Mouse (Mus musculus) forebrain, embryonic 14.5 days (tissue): ENCODE measurements around the gene Gstm3. TPM values are rescaled to one million over a fixed set of nuclear protein-coding genes. Genes with fewer than 3 reads are reported as not detected.
"Not testable (repeated sequence)": the region's sequence is repeated elsewhere in the genome, so short reads cannot be mapped to it uniquely, and the experiment has no call there.

Experiments used
- ATAC-seq: fragments of 200-750 bp; cut with Nextera tagmentation; 2 replicates; pipeline ENCODE4 v1.8.0; 2017; ENCODE audit warnings: mild to moderate bottlenecking, moderate library complexity
- DNase-seq: peaks from one replicate; pipeline ENCODE4 v3.0.0-alpha.2; 2015; ENCODE audit warnings: low spot score
- H3K27ac ChIP-seq: fragments of 300-500 bp; sonication (generic); 2 replicates; pipeline ENCODE4 v1.5.1; 2014; ENCODE audit warnings: low read depth, mild to moderate bottlenecking, control low read depth, low read length, moderate library complexity
- H3K27me3 ChIP-seq: fragments of 300-500 bp; sonication (generic); replicated peaks from 2 replicates; pipeline ENCODE4 v1.6.1; 2014; ENCODE audit warnings: low read length, control low read depth, mixed read lengths; ENCODE audit not compliant: control insufficient read depth, insufficient read depth
- H3K36me3 ChIP-seq: fragments of 300-500 bp; sonication (generic); 2 replicates; pipeline ENCODE4 v1.6.1; 2014; ENCODE audit warnings: low read length, control low read depth; ENCODE audit not compliant: control insufficient read depth, insufficient read depth
- H3K4me1 ChIP-seq: fragments of 300-500 bp; sonication (generic); 2 replicates; pipeline ENCODE4 v1.6.1; 2014; ENCODE audit warnings: antibody characterized with exemption, low read length, control low read depth; ENCODE audit not compliant: control insufficient read depth, insufficient read depth
- H3K4me2 ChIP-seq: fragments of 300-500 bp; sonication (generic); 2 replicates; pipeline ENCODE4 v1.6.1; 2014; ENCODE audit warnings: mild to moderate bottlenecking, control low read depth, low read length
- H3K4me3 ChIP-seq: fragments of 300-500 bp; sonication (generic); 2 replicates; pipeline ENCODE4 v1.5.1; 2014; ENCODE audit warnings: low read depth, low read length, control low read depth
- H3K9ac ChIP-seq: fragments of 300-500 bp; sonication (generic); 2 replicates; pipeline ENCODE4 v1.6.1; 2014; ENCODE audit warnings: mild to moderate bottlenecking, low read length, control low read depth, moderate library complexity
- H3K9me3 ChIP-seq: fragments of 300-500 bp; sonication (generic); replicated peaks from 2 replicates; pipeline ENCODE4 v1.6.1; 2016; ENCODE audit warnings: low read length, control low read depth, mixed read lengths; ENCODE audit not compliant: control insufficient read depth
- WGBS: fragments of 180-500 bp; shearing (Covaris S2); extraction: QIAGEN DNeasy Blood & Tissue Kit; methylation state at CpG from one replicate; pipeline ENCODE4 v1.1.7; 2014; 5-methylcytosine and 5-hydroxymethylcytosine counted together
- polyA plus RNA-seq: library from polyadenylated mRNA; unstranded; fragments of >200 nt; fragmentation: Nextera tagmentation; extraction: Ambion mirVana; gene quantifications from 2 replicates; pipeline ENCODE4 v1.2.1, GENCODE M21; 2014

Gene Gstm3
- polyA plus RNA-seq, 1 experiment from 2014 or later: not detected

DNA sequence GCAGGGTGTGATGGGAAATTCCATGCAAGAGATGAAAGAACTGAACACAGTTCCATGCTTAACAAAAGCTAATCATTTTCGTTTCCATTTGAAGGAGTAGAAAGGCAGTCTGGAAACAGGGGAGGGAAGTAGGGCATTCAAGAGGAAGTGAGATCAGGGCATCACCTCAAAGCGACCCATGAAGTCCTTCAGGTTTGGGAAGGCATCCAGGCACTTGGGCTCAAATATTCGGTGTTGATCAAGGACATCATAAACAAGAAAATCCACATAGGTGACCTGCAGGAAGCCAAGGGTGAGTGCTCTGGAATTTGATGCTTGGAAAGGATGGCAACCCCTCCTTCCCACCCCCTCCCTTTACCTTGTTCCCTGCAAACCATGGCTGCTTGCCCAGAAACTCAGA is 14.7 kb upstream of the Gstm3 start:
- Histone ChIP-seq H3K4me1 (no peaks in the 10 kb centered on the region), H3K9ac (no peak overlapping the region), H3K9me3 (no peaks in the 10 kb centered on the region), H3K4me3 (no peak overlapping the region), H3K36me3 (no peaks in the 10 kb centered on the region), H3K4me2 (no peak overlapping the region), H3K27me3 (no peaks in the 10 kb centered on the region), H3K27ac (no peak overlapping the region)
- ATAC-seq (no peak), DNase-seq (no peak)
- WGBS: 81% methylated on average over 3 of the region's 3 CpGs

DNA sequence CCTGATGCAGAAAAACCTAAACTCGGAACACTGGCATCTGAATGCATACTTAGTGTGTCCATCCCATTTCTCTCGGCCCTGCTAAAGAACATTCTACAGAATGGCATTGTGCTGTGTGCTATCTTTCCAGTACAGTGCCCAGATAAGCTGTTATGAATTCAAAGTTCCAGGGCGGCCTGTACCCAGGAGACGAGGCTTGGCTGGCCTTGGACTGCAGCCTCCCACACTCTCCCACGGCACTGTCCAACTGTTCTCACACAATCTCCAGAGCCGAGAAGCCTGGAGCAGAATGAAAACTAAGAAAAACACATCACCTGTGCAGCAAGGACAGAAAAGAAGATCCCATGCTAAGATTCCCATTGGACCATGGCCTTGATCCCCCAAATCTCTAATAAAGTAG is 13.6 kb upstream of the Gstm3 start:
- Histone ChIP-seq H3K4me1 (no peaks in the 10 kb centered on the region), H3K9ac (no peak overlapping the region), H3K9me3 (no peaks in the 10 kb centered on the region), H3K27ac (no peak overlapping the region), H3K4me3 (no peak overlapping the region), H3K4me2 (no peak overlapping the region), H3K36me3 (no peaks in the 10 kb centered on the region), H3K27me3 (no peaks in the 10 kb centered on the region)
- WGBS: 85% methylated on average over 6 of the region's 6 CpGs
- ATAC-seq (no peak), DNase-seq (no peak)

DNA sequence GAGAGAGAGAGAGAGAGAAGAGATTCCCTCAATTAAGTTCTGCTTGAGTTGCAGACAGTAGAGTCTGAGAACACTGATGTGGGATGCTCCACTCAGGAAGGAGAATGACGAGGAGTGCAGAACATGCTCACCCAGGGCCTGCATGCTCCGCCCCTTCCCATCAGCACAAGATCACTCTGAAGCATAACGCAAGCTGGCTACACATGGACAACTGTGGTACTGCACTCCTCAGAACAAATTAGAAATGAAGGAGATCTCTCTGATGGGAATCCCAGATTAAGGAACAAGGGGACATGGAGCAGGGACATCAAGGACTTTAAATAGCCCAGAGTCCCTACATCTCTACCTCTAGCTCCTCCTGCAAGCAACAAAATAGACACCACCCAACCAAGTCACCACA is 12.2 kb upstream of the Gstm3 start:
- no peaks in the 10 kb centered on the region for H3K27me3 ChIP-seq
- H3K9me3 ChIP-seq: no peaks in the 10 kb centered on the region
- no peak overlapping the region for H3K4me3 ChIP-seq
- H3K9ac ChIP-seq: no peak overlapping the region
- DNase-seq: no peak
- no peak overlapping the region for H3K4me2 ChIP-seq
- H3K36me3 ChIP-seq: no peaks in the 10 kb centered on the region
- H3K4me1 ChIP-seq: no peaks in the 10 kb centered on the region
- ATAC-seq: no peak
- no peak overlapping the region for H3K27ac ChIP-seq
- 67% methylated on average over 3 of the region's 3 CpGs for WGBS

DNA sequence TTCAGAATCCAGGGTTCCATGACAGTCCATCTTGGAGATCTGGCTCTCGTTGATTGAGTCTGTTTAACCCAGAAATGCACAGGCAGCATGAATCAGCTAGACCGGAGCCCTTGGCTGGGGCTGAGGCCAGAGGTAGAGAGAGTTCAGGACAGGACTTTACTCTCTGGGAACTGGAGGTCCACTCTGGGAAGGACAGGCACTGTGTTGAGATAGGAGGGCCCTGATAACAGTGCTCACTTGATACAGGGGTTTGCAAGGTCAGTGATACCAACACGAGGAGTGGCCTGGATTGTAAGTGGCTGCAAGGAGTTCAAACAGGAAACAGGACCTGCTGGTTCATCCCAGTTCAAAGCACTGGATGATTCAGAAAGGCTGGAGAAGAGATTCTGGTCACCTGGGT is 8.6 kb upstream of the Gstm3 start:
- H3K4me2 ChIP-seq: no peak overlapping the region
- H3K9ac ChIP-seq: no peak overlapping the region
- ATAC-seq (no peak), DNase-seq (no peak)
- 83% methylated on average over 3 of the region's 3 CpGs for WGBS
- H3K36me3 ChIP-seq: no peaks in the 10 kb centered on the region
- no peaks in the 10 kb centered on the region for H3K27me3 ChIP-seq
- no peaks in the 10 kb centered on the region for H3K9me3 ChIP-seq
- no peaks in the 10 kb centered on the region for H3K4me1 ChIP-seq
- H3K4me3 ChIP-seq: no peak overlapping the region
- H3K27ac ChIP-seq: no peak overlapping the region

DNA sequence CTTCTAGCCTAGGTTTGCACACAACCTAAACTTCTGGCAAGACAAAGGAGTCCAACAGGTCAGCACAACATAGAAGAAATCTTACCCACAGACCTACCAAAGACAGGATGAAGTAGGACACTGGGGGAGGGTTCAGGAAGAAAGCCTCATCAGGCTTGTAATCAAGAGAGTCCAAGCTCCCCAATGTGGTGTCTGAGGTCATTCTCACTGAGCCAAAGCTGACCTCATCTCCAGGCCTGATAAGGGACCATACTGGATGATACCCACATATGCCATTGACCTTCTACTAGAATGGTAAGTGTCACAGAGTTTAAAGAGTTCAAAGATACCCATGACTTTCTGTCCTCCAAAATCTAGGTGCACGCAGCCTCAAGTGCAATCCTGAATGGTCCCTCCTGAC is 5.2 kb upstream of the Gstm3 start:
- no peak overlapping the region for H3K4me2 ChIP-seq
- WGBS: 97% methylated on average over 1 of the region's 1 CpGs
- H3K9me3 ChIP-seq: no peaks in the 10 kb centered on the region
- H3K36me3 ChIP-seq: no peaks in the 10 kb centered on the region
- ATAC-seq: no peak
- H3K9ac ChIP-seq: no peak overlapping the region
- DNase-seq: no peak
- no peak overlapping the region for H3K27ac ChIP-seq
- H3K27me3 ChIP-seq: no peaks in the 10 kb centered on the region
- H3K4me3 ChIP-seq: no peak overlapping the region
- no peaks in the 10 kb centered on the region for H3K4me1 ChIP-seq

DNA sequence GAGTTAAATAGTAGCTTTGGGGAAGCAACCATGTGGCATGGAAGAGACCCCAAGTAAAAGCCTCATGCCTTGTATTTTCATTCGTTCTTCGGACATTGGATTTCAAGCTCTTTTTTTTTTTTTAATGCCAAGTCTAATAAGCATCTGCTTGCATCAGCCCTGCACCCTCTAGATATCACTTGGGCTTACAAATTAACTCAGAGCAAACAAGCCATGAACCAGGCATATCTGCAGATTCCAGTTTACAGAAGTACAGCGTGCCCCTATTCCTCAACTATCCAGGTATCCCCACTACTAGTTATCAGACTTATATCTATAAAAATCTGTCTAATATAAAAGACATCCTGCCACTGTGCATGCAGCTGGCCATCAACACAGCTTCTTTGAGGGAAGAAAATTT is 3.0 kb upstream of the Gstm3 start:
- DNase-seq: no peak
- Histone ChIP-seq H3K4me2 (no peak overlapping the region), H3K9ac (no peak overlapping the region), H3K4me1 (no peaks in the 10 kb centered on the region), H3K9me3 (no peaks in the 10 kb centered on the region), H3K4me3 (no peak overlapping the region), H3K27me3 (no peaks in the 10 kb centered on the region), H3K36me3 (no peaks in the 10 kb centered on the region), H3K27ac (no peak overlapping the region)
- 95% methylated on average over 3 of the region's 3 CpGs for WGBS
- ATAC-seq: no peak

DNA sequence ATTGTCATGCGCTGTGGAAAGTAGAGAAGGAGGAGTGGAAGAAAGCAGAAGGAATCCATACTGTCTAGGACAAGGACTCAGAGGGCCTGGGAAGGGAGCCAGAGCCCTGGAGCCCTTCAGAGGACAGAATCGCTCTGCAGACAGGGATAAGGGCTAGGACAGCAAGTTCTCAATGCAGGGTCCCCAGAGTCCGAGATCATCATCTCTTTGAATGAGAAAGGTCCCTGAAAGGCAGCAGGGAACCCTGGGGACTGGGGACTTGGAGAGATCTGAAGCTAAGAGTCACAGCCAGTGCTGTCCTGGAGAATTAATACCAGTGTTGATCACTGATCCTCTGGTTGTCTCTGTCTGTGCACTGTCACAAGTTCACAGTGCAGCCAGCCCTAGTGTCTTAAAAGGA is 2.0 kb upstream of the Gstm3 start:
- not testable (repeated sequence) for H3K4me2 ChIP-seq, H3K9me3 ChIP-seq, ATAC-seq, H3K4me1 ChIP-seq, H3K27ac ChIP-seq, H3K4me3 ChIP-seq, DNase-seq, H3K27me3 ChIP-seq, H3K9ac ChIP-seq, H3K36me3 ChIP-seq
- 63% methylated on average over 3 of the region's 3 CpGs for WGBS

DNA sequence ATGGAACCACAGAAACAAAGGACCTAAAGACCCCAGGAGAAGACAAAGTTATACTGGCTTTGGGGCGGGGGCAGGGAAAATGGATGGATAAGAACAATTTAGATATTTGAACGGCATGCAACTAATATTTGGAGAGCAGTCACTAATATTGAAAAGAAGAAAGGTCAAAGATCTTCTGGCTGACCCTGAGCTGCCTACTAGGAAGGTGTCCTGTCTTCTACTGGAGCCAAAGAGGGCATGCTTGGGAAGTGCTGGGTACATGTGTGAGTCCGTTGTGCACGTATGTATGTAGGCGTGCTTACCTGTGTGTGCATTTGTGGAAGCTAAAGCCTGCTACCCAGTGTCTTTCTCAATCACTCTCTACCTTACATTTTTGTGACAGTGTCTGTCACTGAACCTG is 2.5 kb downstream of the Gstm3 start:
- no peak for ATAC-seq
- Histone ChIP-seq H3K9me3 (no peaks in the 10 kb centered on the region), H3K4me2 (no peak overlapping the region), H3K36me3 (no peaks in the 10 kb centered on the region), H3K4me3 (no peak overlapping the region), H3K9ac (no peak overlapping the region), H3K27me3 (no peaks in the 10 kb centered on the region), H3K27ac (no peak overlapping the region), H3K4me1 (peaks cover 6% of the 10 kb centered on the region; the same call in 1 of the 2 replicates)
- WGBS: 94% methylated on average over 5 of the region's 5 CpGs
- DNase-seq: no peak

DNA sequence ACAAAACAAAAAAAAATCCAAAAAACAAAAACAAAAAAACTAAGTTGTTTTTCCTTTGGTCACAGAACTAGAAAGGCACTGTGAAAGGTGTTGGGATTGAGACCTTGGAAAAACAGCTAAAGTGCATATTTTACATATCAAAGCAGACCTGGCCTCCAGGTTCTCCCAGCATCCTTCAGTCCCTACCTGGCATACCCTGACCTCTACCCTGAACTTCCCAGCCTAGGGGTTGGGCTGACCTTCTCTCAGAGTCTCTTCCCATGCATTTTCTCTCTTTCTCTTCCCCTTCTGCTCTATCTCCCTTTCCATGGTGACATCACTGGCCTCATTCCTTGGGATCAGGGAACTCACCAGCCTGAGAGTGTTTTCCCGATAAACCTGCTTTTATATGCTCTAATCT is 3.5 kb downstream of the Gstm3 start:
- Histone ChIP-seq H3K27ac (no peak overlapping the region), H3K36me3 (no peaks in the 10 kb centered on the region), H3K9ac (no peak overlapping the region), H3K27me3 (no peaks in the 10 kb centered on the region), H3K9me3 (no peaks in the 10 kb centered on the region), H3K4me2 (no peak overlapping the region), H3K4me3 (no peak overlapping the region), H3K4me1 (peaks cover 6% of the 10 kb centered on the region; the same call in 1 of the 2 replicates)
- DNase-seq: no peak
- ATAC-seq: no peak
- WGBS: 75% methylated on average over 1 of the region's 1 CpGs
